Mouse (Mus musculus): ENCODE data around the gene G3bp1.

The G3bp1 gene

GRCm38 (mm10) chr11:55465177-55465576 lies 4.3 kb upstream of the G3bp1 start:
- DNase-seq (ENCODE audit: low spot score): no peak

GRCm38 (mm10) chr11:55468012-55468411 lies 1.5 kb upstream of the G3bp1 start:
- DNase-seq (ENCODE audit: low spot score): no peak

- DNase-seq (ENCODE audit: low spot score): no peak
These were observed 856 bp upstream of the G3bp1 start for GRCm38 (mm10) chr11:55468611-55469047.

GRCm38 (mm10) chr11:55469923-55470691 lies 622 bp downstream of the G3bp1 start:
- DNase-seq (ENCODE audit: low spot score): no peak

GRCm38 (mm10) chr11:55470761-55471160 lies 1.3 kb downstream of the G3bp1 start:
- no peak for DNase-seq (ENCODE audit: low spot score)

GRCm38 (mm10) chr11:55471467-55471866 lies 2.0 kb downstream of the G3bp1 start:
- DNase-seq (ENCODE audit: low spot score): no peak

GRCm38 (mm10) chr11:55473219-55473618 lies 3.7 kb downstream of the G3bp1 start:
- DNase-seq (ENCODE audit: low spot score): no peak

- no peak for DNase-seq (ENCODE audit: low spot score)
These were observed 16.0 kb downstream of the G3bp1 start for GRCm38 (mm10) chr11:55485443-55485842.

- no peak for DNase-seq (ENCODE audit: low spot score)
These were observed 26.7 kb downstream of the G3bp1 start for GRCm38 (mm10) chr11:55496158-55496557.

- no peak for DNase-seq (ENCODE audit: low spot score)
These were observed 28.4 kb downstream of the G3bp1 start for GRCm38 (mm10) chr11:55497885-55498284.

GRCm38 (mm10) chr11:55501955-55502531 lies 32.6 kb downstream of the G3bp1 start:
- DNase-seq (ENCODE audit: low spot score): no peak

GRCm38 (mm10) chr11:55502886-55503285 lies 33.4 kb downstream of the G3bp1 start:
- no peak for DNase-seq (ENCODE audit: low spot score)

GRCm38 (mm10) chr11:55505485-55505884 lies 36.0 kb downstream of the G3bp1 start:
- no peak for DNase-seq (ENCODE audit: low spot score)

GRCm38 (mm10) chr11:55511374-55511773 lies 41.9 kb downstream of the G3bp1 start:
- no peak for DNase-seq (ENCODE audit: low spot score)

- DNase-seq (ENCODE audit: low spot score): no peak
These were observed 48.2 kb downstream of the G3bp1 start for GRCm38 (mm10) chr11:55517666-55518065.

GRCm38 (mm10) chr11:55518806-55519674 lies 49.6 kb downstream of the G3bp1 start:
- no peak for DNase-seq (ENCODE audit: low spot score)

- no peak for DNase-seq (ENCODE audit: low spot score)
These were observed 61.3 kb downstream of the G3bp1 start for GRCm38 (mm10) chr11:55530741-55531140.

GRCm38 (mm10) chr11:55533378-55533777 lies 63.9 kb downstream of the G3bp1 start:
- no peak for DNase-seq (ENCODE audit: low spot score)

- DNase-seq (ENCODE audit: low spot score): no peak
These were observed 65.3 kb downstream of the G3bp1 start for GRCm38 (mm10) chr11:55534766-55535165.

- DNase-seq (ENCODE audit: low spot score): no peak
These were observed 72.6 kb downstream of the G3bp1 start for GRCm38 (mm10) chr11:55542128-55542527.

- DNase-seq (ENCODE audit: low spot score): no peak
These were observed 73.2 kb downstream of the G3bp1 start for GRCm38 (mm10) chr11:55542671-55543070.

GRCm38 (mm10) chr11:55545690-55546089 lies 76.2 kb downstream of the G3bp1 start:
- DNase-seq (ENCODE audit: low spot score): no peak

Measured in ovary, postnatal 10 days (tissue).